Mouse (Mus musculus): Measurements from ENCODE around the gene Ncoa5. TPM values are rescaled to one million over a fixed set of nuclear protein-coding genes. Genes with fewer than 3 reads are reported as not detected.

The Ncoa5 gene
- polyA plus RNA-seq (2014; fragmentation: Illumina TruSeq; extraction: RNeasy Lipid Tissue Mini Kit (QIAGEN cat#74804); ENCODE audit: insufficient read depth, low read depth, low replicate concordance): 15.4 TPM

GRCm38 (mm10) chr2:165034131-165035057 is at the start of gene Ncoa5:
Ncoa5 (minus strand) TSS chr2:165034867.

DNA sequence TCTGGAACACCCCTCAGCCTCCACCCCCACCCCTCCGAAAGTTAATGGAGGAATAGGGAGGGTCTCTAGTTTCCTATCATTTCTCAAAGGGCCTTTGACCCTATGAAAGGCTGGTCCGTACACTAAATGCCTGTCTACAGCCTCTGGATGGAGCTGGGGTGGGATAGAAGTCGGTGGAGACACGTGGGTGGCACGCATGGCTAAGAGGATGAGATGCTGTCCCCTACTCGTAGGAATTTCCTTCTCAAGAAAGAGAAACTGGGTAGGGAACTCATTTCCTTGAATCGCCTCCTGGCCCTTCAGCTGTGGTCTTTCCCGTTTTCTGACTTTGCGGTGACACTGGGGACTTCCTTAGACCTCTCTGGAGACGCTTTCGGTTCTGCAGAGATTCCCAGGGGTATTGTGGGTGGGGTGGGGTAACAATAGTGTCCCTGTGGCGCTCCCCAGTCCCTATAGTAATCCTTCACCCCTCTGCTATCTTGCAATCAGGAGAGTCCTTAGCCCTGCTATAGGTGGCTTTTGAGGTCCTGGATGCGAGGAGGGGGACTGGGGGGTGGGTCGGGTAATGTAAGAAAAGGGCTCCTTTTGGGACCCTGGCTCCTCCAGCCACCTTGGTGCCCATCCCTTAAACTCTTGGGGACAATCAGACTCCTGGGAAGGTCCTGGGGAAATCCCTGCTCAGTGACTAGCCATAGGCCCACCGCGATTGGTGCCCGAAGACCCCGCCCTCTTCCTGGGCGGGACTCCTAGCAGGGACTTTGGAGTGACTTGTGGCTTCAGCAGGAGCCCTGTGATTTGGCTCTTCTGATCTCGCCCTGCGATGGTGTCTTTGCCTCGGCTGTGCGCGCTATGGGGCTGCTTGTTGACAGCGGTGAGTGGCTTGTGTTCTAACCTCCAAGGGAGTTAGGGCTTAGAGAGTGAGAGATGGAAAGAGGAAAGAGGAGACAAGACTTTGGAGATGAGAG is 20.5 kb upstream of the Ncoa5 start, which contains the start of gene Cd40:
Gene Cd40 (plus strand): TSS at position 740 of the 965 bp plus-strand sequence.

DNA sequence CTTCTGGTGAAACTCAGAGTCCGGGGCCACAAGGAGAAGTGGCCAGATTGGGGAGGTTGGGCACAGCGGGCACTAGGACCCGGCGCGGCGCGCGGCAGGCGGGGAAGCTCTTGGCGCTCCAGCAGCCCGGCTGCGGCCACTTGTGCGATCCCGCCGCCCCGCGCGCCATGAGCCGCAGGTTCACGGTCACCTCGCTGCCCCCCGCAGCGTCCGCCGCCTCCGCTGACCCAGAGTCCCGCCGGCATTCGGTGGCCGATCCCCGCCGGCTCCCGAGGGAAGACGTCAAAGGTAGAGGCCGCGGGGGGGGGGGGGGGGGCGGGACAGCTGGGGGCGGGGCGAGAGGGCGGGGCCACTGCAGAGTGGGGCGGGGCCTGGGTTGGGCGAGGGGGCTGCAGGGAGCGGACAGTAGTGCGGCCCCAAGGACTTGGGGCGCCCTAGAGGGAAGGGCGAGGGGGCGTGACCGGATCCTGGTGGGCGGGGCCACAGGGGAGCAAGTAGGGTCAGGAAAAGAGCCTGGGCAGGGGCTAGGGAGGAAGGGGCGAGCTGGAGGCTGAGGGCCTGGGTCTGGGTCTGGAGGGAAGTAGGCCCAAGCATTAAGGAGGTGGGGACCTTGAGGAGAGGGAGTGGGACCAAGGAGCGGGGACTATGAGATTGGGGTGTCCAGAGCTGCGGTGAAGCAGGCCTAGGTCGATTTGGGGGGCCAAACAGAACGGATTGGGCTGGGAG is 73.8 kb downstream of the Ncoa5 start, which contains the start of gene Slc12a5:
Gene Slc12a5 (plus strand): TSS at position 87 of the 726 bp plus-strand sequence.

Other genes starting within 250 kb of the Ncoa5 start
- gene Snx21, start 249.0 kb downstream of the Ncoa5 start, polyA plus RNA-seq (2014; fragmentation: Illumina TruSeq; extraction: RNeasy Lipid Tissue Mini Kit (QIAGEN cat#74804); ENCODE audit: insufficient read depth, low read depth, low replicate concordance): 23.7 TPM
- 15.4 TPM for gene Acot8, start 230.0 kb downstream of the Ncoa5 start, polyA plus RNA-seq (2014; fragmentation: Illumina TruSeq; extraction: RNeasy Lipid Tissue Mini Kit (QIAGEN cat#74804); ENCODE audit: insufficient read depth, low read depth, low replicate concordance)
- 2.5 TPM for gene Zswim3, start 229.8 kb downstream of the Ncoa5 start, polyA plus RNA-seq (2014; fragmentation: Illumina TruSeq; extraction: RNeasy Lipid Tissue Mini Kit (QIAGEN cat#74804); ENCODE audit: insufficient read depth, low read depth, low replicate concordance)
- gene Zswim1, start 212.2 kb downstream of the Ncoa5 start, polyA plus RNA-seq (2014; fragmentation: Illumina TruSeq; extraction: RNeasy Lipid Tissue Mini Kit (QIAGEN cat#74804); ENCODE audit: insufficient read depth, low read depth, low replicate concordance): 5.2 TPM
- gene Spata25, start 206.3 kb downstream of the Ncoa5 start, polyA plus RNA-seq (2014; fragmentation: Illumina TruSeq; extraction: RNeasy Lipid Tissue Mini Kit (QIAGEN cat#74804); ENCODE audit: insufficient read depth, low read depth, low replicate concordance): 0.45 TPM
- gene Ctsa, start 202.0 kb downstream of the Ncoa5 start, polyA plus RNA-seq (2014; fragmentation: Illumina TruSeq; extraction: RNeasy Lipid Tissue Mini Kit (QIAGEN cat#74804); ENCODE audit: insufficient read depth, low read depth, low replicate concordance): 104 TPM
- 4.4 TPM for gene Neurl2, start 201.4 kb downstream of the Ncoa5 start, polyA plus RNA-seq (2014; fragmentation: Illumina TruSeq; extraction: RNeasy Lipid Tissue Mini Kit (QIAGEN cat#74804); ENCODE audit: insufficient read depth, low read depth, low replicate concordance)
- gene Pltp, start 177.2 kb downstream of the Ncoa5 start, polyA plus RNA-seq (2014; fragmentation: Illumina TruSeq; extraction: RNeasy Lipid Tissue Mini Kit (QIAGEN cat#74804); ENCODE audit: insufficient read depth, low read depth, low replicate concordance): 368 TPM
- 39.9 TPM for gene Pcif1, start 155.6 kb downstream of the Ncoa5 start, polyA plus RNA-seq (2014; fragmentation: Illumina TruSeq; extraction: RNeasy Lipid Tissue Mini Kit (QIAGEN cat#74804); ENCODE audit: insufficient read depth, low read depth, low replicate concordance)
- gene Zfp335, start 123.1 kb downstream of the Ncoa5 start, polyA plus RNA-seq (2014; fragmentation: Illumina TruSeq; extraction: RNeasy Lipid Tissue Mini Kit (QIAGEN cat#74804); ENCODE audit: insufficient read depth, low read depth, low replicate concordance): 5.3 TPM
- gene Mmp9, start 94.1 kb downstream of the Ncoa5 start, polyA plus RNA-seq (2014; fragmentation: Illumina TruSeq; extraction: RNeasy Lipid Tissue Mini Kit (QIAGEN cat#74804); ENCODE audit: insufficient read depth, low read depth, low replicate concordance): 8.8 TPM
- 1.6 TPM for gene Slc12a5, start 74.1 kb downstream of the Ncoa5 start, polyA plus RNA-seq (2014; fragmentation: Illumina TruSeq; extraction: RNeasy Lipid Tissue Mini Kit (QIAGEN cat#74804); ENCODE audit: insufficient read depth, low read depth, low replicate concordance)
- gene Cd40, start 20.8 kb upstream of the Ncoa5 start, polyA plus RNA-seq (2014; fragmentation: Illumina TruSeq; extraction: RNeasy Lipid Tissue Mini Kit (QIAGEN cat#74804); ENCODE audit: insufficient read depth, low read depth, low replicate concordance): 22.3 TPM
- not detected for gene 1700025C18Rik, start 55.9 kb upstream of the Ncoa5 start, polyA plus RNA-seq (2014; fragmentation: Illumina TruSeq; extraction: RNeasy Lipid Tissue Mini Kit (QIAGEN cat#74804); ENCODE audit: insufficient read depth, low read depth, low replicate concordance)
- 0.85 TPM for gene Cdh22, start 200.0 kb upstream of the Ncoa5 start, polyA plus RNA-seq (2014; fragmentation: Illumina TruSeq; extraction: RNeasy Lipid Tissue Mini Kit (QIAGEN cat#74804); ENCODE audit: insufficient read depth, low read depth, low replicate concordance)